Mouse (Mus musculus) MEL (cell line): ENCODE results near the gene Erc2.

Experiments
- CTCF ChIP-seq, 3 experiments: IDR thresholded peaks in 2 of 3; conservative IDR thresholded peaks in 1 of 3; 2 replicates each; pipeline ENCODE4 v1.5.1; 2011 to 2012; ENCODE audit warnings: low read length in 3 of 3, low read depth in 2 of 3, mild to moderate bottlenecking in 2 of 3, improper control_type of control experiment in 1 of 3, inconsistent platforms in 1 of 3, mixed read lengths in 1 of 3, moderate library complexity in 1 of 3; ENCODE audit not compliant: control insufficient read depth in 1 of 3, insufficient read depth in 1 of 3, poor library complexity in 1 of 3, severe bottlenecking in 1 of 3
- E2F4 ChIP-seq: IDR thresholded peaks from 2 replicates; pipeline ENCODE4 v1.6.1; 2011; ENCODE audit warnings: low read depth, low read length, improper control_type of control experiment, borderline replicate concordance
- EP300 ChIP-seq, 2 experiments: IDR thresholded peaks; 2 replicates each; pipeline ENCODE4 v1.6.1; 2011; ENCODE audit warnings: improper control_type of control experiment in 2 of 2, low read length in 2 of 2, low read depth in 1 of 2, mild to moderate bottlenecking in 1 of 2
- JUND ChIP-seq: IDR thresholded peaks from 2 replicates; pipeline ENCODE4 v1.6.1; 2011; ENCODE audit warnings: low read depth, mild to moderate bottlenecking, improper control_type of control experiment, low read length
- MAFK ChIP-seq: IDR thresholded peaks from 2 replicates; pipeline ENCODE4 v1.6.1; 2011; ENCODE audit warnings: low read depth, mild to moderate bottlenecking, low read length, improper control_type of control experiment, borderline replicate concordance
- RAD21 ChIP-seq: IDR thresholded peaks from 2 replicates; pipeline ENCODE4 v1.6.1; 2011; ENCODE audit warnings: mild to moderate bottlenecking, low read depth, low read length, improper control_type of control experiment
- TCF12 ChIP-seq: IDR thresholded peaks from 2 replicates; pipeline ENCODE4 v1.6.1; 2014; ENCODE audit warnings: low read depth, mild to moderate bottlenecking, inconsistent platforms, low read length, improper control_type of control experiment, moderate library complexity
- UBTF ChIP-seq: IDR thresholded peaks from 2 replicates; pipeline ENCODE4 v1.6.1; 2012; ENCODE audit warnings: low read depth, mild to moderate bottlenecking, inconsistent platforms, low read length, improper control_type of control experiment, moderate library complexity, borderline replicate concordance; ENCODE audit not compliant: insufficient read depth
- ZNF384 ChIP-seq: IDR thresholded peaks from 2 replicates; pipeline ENCODE4 v1.6.1; 2012; ENCODE audit warnings: low read depth, mild to moderate bottlenecking, inconsistent platforms, low read length, improper control_type of control experiment

DNA sequence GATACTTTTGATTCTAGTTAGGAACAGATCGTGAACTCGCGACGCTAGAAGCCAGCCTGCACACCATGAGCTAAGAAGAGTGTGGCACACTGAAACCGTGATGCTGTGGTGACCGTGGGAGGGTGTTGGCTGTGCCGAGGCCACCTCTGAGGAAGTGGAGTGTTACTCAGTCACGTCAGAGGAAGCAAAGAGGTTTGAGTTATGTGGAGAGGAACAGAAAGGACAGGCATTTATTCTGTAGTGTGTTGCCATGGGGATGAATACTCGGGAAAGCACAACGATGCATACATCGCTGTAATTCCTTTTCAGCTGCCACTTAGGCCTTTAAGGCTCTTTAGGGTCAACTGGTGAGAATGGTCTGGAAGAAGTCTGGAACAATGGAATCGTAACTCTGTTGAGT lies 445.8 kb downstream of the Erc2 start:
- no peak for TF ChIP-seq E2F4
- no peak for TF ChIP-seq UBTF
- TF ChIP-seq TCF12: no peak
- TF ChIP-seq EP300 (IDR thresholded peaks at IDR 0.05; ENCODE audit: low read depth in 1 of 2, low read length in 2 of 2): no peak
- no peak for TF ChIP-seq ZNF384
- TF ChIP-seq MAFK: no peak
- no peak for TF ChIP-seq CTCF (IDR thresholded peaks at IDR 0.05 in 2 of 3, conservative IDR thresholded peaks at IDR 0.05 in 1 of 3; ENCODE audit: control insufficient read depth in 1 of 3, insufficient read depth in 1 of 3, low read depth in 2 of 3, low read length in 3 of 3, poor library complexity in 1 of 3, severe bottlenecking in 1 of 3)
- no peak for TF ChIP-seq RAD21
- no peak for TF ChIP-seq JUND
